Mouse (Mus musculus) cerebellum, adult 11 months (tissue): ENCODE data around the gene Cyp2t4.

Source experiments
- DNase-seq: peaks from one replicate; pipeline ENCODE4 v3.0.0; 2022

Gene Cyp2t4

GRCm38 (mm10) chr7:27162780-27163449, 9.4 kb downstream of the Cyp2t4 start:
- no peak for DNase-seq

DNA sequence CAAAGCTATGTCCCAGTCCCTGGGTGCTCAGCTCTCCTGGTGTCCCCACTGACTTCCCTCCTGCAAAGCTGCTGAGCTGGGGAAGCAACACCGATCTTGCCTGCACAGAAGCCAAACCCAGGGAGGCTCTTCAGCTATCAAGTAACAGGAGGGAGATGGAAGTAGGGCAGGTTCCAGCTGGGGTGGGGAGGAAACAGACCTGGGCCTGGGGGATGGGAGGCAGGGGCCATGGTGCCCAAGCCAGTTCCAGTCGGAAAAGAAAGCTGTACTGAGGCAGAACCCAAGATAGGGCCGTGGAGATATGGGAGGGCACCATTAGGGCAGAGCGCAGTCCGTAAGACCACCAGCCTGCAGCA, 9.9 kb downstream of the Cyp2t4 start:
- no peak for DNase-seq

- DNase-seq = peak; percentile 57
Measured at GRCm38 (mm10) chr7:27164112-27164947, 10.8 kb downstream of the Cyp2t4 start.

DNA sequence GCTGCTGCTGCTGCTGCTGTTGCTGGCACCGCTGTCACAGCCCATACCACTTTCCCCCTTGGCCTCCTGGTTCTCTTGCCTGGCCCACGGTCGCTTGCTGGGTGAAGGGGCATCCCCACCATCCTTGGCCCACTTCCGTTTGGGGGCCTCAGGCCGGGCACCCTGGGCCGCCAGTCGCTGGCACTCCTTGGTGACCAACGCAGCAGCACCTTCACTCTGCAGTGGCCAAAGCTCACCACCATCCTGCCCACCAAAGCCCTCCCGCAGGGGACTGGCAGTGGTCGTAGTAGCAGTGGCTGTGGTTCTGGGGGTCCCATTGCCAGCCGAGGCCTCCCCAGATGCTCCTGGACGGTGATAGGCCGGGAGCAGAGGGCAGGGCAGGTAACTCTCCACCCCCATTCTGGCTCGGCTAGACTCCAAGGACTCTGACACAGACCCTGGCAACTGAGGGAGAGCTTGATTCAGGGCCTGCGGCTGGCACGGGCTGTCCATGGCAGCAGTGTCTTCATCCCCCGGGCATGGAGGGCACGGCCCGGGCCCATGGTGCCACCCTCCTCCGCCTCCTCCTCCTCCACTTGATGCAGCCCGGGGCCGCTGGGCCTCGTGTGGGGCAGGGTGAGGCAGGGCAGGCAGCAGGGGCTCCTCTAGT, 11.6 kb downstream of the Cyp2t4 start:
- DNase-seq = peak; percentile 66

DNA sequence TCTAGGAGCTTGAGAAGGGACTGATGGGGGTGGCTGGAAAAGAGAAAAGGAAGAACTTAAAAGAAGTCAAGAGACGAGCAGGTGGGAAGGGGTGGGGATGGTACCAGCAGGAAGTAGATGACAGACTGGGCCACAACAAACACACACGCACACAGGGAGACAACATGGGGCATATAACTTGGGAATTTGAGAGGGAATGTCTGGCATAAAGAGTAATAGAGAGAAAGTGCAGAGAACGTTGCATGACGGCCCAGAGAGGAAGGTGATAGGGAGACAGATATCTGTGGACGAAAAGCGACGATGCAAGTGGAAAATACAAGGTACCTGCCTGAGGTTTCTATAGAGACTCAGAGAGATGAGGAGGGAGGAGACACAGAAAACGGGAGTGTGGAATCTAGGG, 12.2 kb downstream of the Cyp2t4 start:
- DNase-seq = peak; percentile 28

DNA sequence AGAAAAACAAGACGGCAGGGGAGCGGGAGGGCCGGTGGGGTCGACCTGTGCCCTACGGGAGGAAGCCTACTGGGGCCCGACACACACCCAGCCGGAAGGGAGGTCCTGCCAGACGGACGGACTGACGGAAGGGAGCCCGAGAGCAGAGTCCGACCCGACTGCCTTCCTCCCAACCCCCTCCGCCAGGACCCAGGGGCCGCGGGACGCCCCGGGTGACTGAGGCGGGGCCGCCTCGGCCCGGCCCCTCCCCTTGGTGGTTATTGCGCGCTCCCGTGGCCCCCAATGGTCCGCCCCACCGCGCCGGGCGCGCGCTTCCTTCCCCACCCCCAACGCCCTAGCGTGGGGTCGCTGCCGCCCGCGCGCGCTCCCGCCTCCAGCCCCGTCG, 12.7 kb downstream of the Cyp2t4 start:
- peak; percentile 79 for DNase-seq

DNA sequence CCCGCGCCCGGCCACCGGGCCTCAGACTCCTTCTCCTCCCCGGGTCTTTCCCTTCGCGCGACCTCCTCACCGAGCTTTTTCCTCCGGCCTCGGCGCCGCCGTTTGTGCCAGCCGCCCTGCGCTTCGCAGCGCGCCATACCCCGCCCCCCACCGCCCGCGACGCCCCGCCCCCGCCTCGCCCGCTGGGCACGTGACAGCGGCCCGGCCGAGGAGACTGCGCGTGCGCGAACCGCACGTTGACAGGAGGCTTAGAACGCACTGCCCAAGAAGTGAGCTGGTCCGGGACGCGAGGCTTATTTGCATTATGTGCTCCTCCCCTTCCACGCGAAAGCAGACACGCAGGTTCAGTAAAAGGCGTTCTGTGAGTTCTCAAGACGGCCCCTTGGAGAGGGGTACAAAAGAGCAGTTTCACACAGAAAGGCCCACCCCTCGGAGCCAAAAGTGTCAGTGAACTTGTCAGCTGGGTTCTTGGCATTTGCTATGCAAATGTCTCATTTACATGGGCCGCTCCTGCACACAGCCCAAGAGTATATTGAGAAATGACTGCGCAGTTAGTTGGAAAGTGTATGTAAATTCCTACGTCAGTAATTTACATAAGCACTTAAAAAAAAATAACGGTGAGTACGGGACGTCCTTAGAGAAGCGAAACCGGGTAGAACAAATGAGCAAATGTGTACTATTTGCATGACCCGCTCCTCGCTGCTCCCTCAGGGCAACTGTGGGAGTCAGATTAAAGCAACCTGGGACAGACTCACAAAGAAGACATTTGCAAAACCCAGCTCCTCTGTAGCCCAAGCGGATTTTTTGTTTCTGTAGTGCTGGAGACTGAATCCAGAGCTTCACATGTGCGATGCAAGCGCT, 13.3 kb downstream of the Cyp2t4 start, which contains the start of gene Egln2:
TSS of gene Egln2 (minus strand) at position 189 of the 861 bp plus-strand sequence.
- DNase-seq = peak; percentile 94

GRCm38 (mm10) chr7:27167475-27168094, 14.1 kb downstream of the Cyp2t4 start:
- DNase-seq = no peak

DNA sequence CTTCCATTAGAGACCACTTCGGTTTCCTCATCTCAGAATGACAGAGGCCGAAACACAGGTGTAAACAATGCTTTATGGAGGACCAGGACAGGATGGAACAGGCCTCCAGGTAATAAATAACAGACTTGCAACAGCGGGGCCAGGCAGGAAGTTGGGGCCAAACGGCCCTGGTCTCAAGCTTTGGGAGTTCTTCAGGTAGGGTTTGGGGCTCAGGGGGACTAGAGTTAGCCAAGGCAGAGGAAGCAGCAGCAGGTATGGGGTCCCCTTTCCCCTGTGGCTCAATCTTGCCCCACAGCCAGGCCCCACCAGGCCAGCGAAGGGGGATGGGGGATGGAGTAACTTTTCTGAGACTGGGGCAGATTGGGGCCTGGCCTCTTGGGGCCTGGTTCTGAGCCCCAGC, 14.9 kb downstream of the Cyp2t4 start:
- DNase-seq = no peak

DNA sequence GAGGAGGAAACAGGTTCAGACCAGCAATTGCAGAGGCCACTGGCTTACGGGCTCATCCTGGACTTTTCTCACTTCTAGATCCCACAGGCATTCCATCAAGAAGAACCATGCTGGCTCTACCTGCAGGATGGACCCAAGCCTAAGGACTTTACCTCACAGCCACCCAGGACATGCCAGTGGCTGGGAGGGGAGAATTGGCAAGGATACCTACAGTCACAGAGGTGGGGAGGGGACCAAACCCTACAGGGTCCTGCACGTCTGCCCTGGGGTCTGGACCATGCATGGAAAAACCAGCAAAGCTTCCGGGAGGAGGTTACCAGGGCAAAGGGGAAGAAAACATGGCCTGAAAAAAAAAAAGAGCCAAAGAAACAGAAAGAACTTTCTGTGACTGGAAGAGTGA, 17.5 kb downstream of the Cyp2t4 start:
- DNase-seq = no peak

DNA sequence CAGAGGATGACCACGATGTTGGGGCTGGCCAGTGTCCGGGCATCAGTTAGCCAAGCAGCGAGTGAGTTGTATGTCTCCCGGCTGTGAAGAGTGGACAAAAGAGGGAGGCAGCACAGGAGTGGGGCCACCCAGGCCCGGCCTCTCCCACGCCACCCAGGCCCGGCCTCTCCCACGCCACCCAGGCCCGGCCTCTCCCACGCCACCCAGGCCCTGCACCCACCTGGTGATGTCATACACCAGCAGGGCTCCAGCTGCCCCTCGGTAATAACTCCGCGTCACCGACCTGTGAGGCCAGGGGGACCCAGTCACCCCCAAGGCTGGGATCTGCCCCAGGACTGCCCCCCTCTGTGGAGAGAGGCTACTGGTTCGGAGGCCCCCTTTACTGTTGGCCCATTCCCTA, 21.0 kb downstream of the Cyp2t4 start:
- DNase-seq = peak; percentile 17

GRCm38 (mm10) chr7:27174896-27175295, 21.4 kb downstream of the Cyp2t4 start:
- no peak for DNase-seq

DNA sequence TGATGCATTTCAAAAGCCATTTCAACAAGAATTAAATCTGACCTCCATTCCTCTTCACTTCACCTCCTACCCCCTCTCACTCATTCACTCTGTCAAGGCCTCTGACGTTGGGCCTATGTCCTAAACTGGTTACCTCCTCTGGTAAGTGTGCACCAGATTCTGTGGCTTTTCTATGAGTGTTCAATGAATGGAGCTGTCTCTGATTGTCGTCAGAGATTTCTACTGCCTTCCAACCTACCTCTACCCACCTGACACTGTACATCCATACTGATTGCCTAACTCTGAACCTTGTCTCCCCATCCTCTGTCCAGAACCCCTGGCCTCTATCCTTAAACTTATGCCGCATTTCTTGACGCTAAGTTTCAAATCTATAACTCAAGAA, 24.4 kb downstream of the Cyp2t4 start:
- DNase-seq = no peak

- DNase-seq = peak; percentile 100
Measured at GRCm38 (mm10) chr7:27178324-27179216, 25.1 kb downstream of the Cyp2t4 start, which contains the start of gene Rab4b. Gene Rab4b (minus strand): TSS chr7:27178896.

DNA sequence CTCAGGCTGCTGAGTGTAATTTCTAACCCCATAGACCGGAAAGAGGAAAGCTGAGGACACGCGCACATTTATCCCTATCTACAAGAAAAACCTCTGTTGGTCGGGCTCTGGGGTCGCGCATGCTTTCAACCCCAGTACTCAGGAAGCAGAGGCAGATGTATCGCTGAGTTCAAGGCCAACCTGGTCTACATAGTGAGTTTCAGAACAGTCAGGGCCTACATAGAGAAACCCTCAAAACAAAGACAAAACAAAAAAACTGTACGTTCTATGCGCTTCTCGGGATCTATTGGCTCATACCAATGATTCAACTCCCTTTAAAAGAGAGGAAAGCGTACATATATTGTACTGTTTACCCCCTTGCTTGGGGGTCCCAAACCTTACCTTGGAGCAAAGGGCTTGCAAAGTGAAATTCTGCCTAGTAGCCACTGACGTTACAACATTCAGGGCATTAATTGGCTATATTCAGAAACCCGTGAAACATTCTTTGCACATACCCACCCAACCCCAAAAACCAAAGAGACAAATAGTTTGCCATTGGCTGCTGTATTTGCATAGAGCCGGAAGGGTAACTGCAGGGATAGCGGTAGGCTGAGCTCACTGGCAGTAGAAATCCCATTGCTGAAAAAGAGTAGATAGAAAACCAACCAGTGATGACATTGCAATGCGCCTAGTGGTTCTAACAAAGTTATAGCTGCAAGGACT, 25.9 kb downstream of the Cyp2t4 start:
- no peak for DNase-seq

DNA sequence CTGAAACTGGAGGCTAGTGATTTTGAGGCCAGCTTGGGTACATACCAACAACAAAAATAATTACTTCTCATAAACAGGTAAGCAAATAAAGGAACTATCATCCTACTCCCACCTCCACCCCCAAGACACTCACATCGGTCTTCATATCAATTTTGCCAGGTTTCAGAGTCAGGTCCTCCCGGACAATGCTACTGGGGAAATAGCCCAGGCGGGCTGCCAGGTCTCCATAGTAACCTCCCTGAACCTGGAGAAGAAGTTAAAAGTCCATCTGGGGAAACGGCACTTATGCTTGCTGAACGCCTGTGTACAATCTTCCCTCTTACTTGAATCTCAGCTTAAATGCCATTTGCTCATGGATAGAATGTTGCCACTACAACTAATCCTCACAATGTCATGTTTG, 26.5 kb downstream of the Cyp2t4 start:
- DNase-seq = no peak

- no peak for DNase-seq
Measured at GRCm38 (mm10) chr7:27180837-27181695, 27.6 kb downstream of the Cyp2t4 start, which contains the start of the genes Gm21983 and Mia. Gene Gm21983 (minus strand): TSS chr7:27181086. Gene Mia (minus strand): TSS chr7:27181157.

- no peak for DNase-seq
Measured at GRCm38 (mm10) chr7:27182498-27182897, 29.0 kb downstream of the Cyp2t4 start.

DNA sequence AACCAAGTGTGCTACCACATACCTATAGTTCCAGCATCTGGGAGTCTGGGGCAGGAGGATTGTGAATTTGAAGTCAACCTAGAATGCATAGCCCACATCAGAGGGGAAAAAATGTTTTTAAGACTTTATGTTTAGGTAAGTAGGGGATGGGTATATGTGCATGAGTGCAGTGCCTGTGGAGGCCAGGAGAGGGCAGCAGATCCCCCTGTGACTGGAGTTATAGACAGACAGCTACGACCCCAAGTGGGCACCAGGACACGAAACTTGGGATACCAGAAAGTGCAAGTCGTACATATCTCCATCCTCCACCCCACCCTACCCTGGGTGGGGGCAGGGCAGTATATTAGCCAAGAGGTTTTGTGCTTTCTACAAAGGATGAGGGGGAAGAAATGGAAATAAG, 31.4 kb downstream of the Cyp2t4 start:
- no peak for DNase-seq

- no peak for DNase-seq
Measured at GRCm38 (mm10) chr7:27185986-27186385, 32.5 kb downstream of the Cyp2t4 start.
